Mouse (Mus musculus): Measurements from ENCODE around the gene Aloxe3. TPM values are rescaled to one million over a fixed set of nuclear protein-coding genes. Genes with fewer than 3 reads are reported as not detected.

The Aloxe3 gene
- polyA plus RNA-seq, 1 experiment from 2014 or later = not detected

DNA sequence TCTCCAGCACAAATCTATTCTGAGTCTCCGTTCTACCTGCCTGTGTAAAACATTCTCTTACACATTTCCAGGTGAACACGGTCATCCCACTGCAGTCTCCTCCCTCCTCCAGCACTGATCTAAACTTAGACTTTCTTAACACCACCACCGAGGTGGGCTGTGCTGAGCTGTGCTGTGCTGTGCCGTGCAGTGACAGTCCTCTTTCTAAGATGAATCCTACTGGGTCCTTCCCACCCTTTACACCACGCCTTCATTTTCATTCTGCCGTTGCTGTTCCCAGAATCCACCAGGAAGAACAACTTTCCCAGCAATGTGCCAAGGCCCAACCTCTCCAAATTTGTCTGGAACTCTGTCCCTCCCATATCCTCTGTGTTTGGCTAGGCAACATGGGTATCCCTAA lies 39.3 kb upstream of the Aloxe3 start:
- Histone ChIP-seq H3K27ac (ENCODE audit: low read depth, low read length) (no peak overlapping the region), H3K4me1 (replicated peaks; ENCODE audit: control insufficient read depth, insufficient read depth, low read length) (peaks cover 10% of the 10 kb centered on the region; the same call in 1 of the 2 replicates), H3K4me3 (ENCODE audit: low read depth, low read length) (no peak overlapping the region), H3K9ac (ENCODE audit: low read length) (no peak overlapping the region), H3K9me3 (ENCODE audit: control insufficient read depth, low read length) (no peaks in the 10 kb centered on the region), H3K4me2 (ENCODE audit: low read depth, low read length, severe bottlenecking) (no peak overlapping the region), H3K36me3 (ENCODE audit: control insufficient read depth, insufficient read depth, low read length) (no peaks in the 10 kb centered on the region; the same call in 1 of the 2 replicates), H3K27me3 (ENCODE audit: control insufficient read depth, insufficient read depth, low read length) (no peaks in the 10 kb centered on the region)
- ATAC-seq (replicated peaks; ENCODE audit: low FRiP score) (no peak), DNase-seq (ENCODE audit: low spot score) (no peak)
- WGBS = 76% methylated on average over 6 of the region's 6 CpGs

- Histone ChIP-seq H3K4me3 (ENCODE audit: low read depth, low read length) (no peak overlapping the region), H3K27me3 (ENCODE audit: control insufficient read depth, insufficient read depth, low read length) (no peaks in the 10 kb centered on the region), H3K36me3 (ENCODE audit: control insufficient read depth, insufficient read depth, low read length) (no peaks in the 10 kb centered on the region; the same call in 1 of the 2 replicates), H3K9ac (ENCODE audit: low read length) (no peak overlapping the region; the same call in 1 of the 2 replicates), H3K27ac (ENCODE audit: low read depth, low read length) (peak overlapping the region; percentile 27; the same call in 1 of the 2 replicates), H3K9me3 (ENCODE audit: control insufficient read depth, low read length) (no peaks in the 10 kb centered on the region), H3K4me2 (ENCODE audit: low read depth, low read length, severe bottlenecking) (no peak overlapping the region), H3K4me1 (replicated peaks; ENCODE audit: control insufficient read depth, insufficient read depth, low read length) (peaks cover 10% of the 10 kb centered on the region; the same call in 1 of the 2 replicates)
- ATAC-seq (replicated peaks; ENCODE audit: low FRiP score) (no peak), DNase-seq (ENCODE audit: low spot score) (no peak)
- WGBS = 40% methylated on average over 4 of the region's 4 CpGs
These were observed 38.6 kb upstream of the Aloxe3 start for GRCm38 (mm10) chr11:69087082-69087481.

- Histone ChIP-seq H3K9me3 (ENCODE audit: control insufficient read depth, low read length) (no peaks in the 10 kb centered on the region), H3K4me3 (ENCODE audit: low read depth, low read length) (no peak overlapping the region), H3K27ac (ENCODE audit: low read depth, low read length) (no peak overlapping the region), H3K27me3 (ENCODE audit: control insufficient read depth, insufficient read depth, low read length) (no peaks in the 10 kb centered on the region), H3K36me3 (ENCODE audit: control insufficient read depth, insufficient read depth, low read length) (no peaks in the 10 kb centered on the region; the same call in 1 of the 2 replicates), H3K9ac (ENCODE audit: low read length) (no peak overlapping the region), H3K4me1 (replicated peaks; ENCODE audit: control insufficient read depth, insufficient read depth, low read length) (peaks cover 10% of the 10 kb centered on the region; the same call in 1 of the 2 replicates), H3K4me2 (ENCODE audit: low read depth, low read length, severe bottlenecking) (no peak overlapping the region)
- WGBS = 68% methylated on average over 2 of the region's 2 CpGs
- ATAC-seq (replicated peaks; ENCODE audit: low FRiP score) = no peak
- no peak for DNase-seq (ENCODE audit: low spot score)
These were observed 38.1 kb upstream of the Aloxe3 start for GRCm38 (mm10) chr11:69087597-69087996.

GRCm38 (mm10) chr11:69088103-69088855 lies 37.4 kb upstream of the Aloxe3 start, which contains the start of gene Vamp2:
Gene Vamp2, plus strand, starts transcription at chr11:69088490.
- Histone ChIP-seq H3K4me2 (ENCODE audit: low read depth, low read length, severe bottlenecking) (peak within 1 kb of the TSS; percentile 93), H3K9me3 (ENCODE audit: control insufficient read depth, low read length) (no peaks in the 10 kb centered on the region), H3K9ac (ENCODE audit: low read length) (peak within 1 kb of the TSS; percentile 98), H3K27me3 (ENCODE audit: control insufficient read depth, insufficient read depth, low read length) (no peaks in the 10 kb centered on the region), H3K27ac (ENCODE audit: low read depth, low read length) (peak within 1 kb of the TSS; percentile 82), H3K36me3 (ENCODE audit: control insufficient read depth, insufficient read depth, low read length) (no peaks in the 10 kb centered on the region; the same call in 1 of the 2 replicates), H3K4me3 (ENCODE audit: low read depth, low read length) (peak within 1 kb of the TSS; percentile 98), H3K4me1 (replicated peaks; ENCODE audit: control insufficient read depth, insufficient read depth, low read length) (peaks cover 10% of the 10 kb centered on the region; the same call in 1 of the 2 replicates)
- ATAC-seq (replicated peaks; ENCODE audit: low FRiP score) (peak; percentile 83), DNase-seq (ENCODE audit: low spot score) (peak; percentile 96)
- 1% methylated on average over 64 of the region's 67 CpGs for WGBS

DNA sequence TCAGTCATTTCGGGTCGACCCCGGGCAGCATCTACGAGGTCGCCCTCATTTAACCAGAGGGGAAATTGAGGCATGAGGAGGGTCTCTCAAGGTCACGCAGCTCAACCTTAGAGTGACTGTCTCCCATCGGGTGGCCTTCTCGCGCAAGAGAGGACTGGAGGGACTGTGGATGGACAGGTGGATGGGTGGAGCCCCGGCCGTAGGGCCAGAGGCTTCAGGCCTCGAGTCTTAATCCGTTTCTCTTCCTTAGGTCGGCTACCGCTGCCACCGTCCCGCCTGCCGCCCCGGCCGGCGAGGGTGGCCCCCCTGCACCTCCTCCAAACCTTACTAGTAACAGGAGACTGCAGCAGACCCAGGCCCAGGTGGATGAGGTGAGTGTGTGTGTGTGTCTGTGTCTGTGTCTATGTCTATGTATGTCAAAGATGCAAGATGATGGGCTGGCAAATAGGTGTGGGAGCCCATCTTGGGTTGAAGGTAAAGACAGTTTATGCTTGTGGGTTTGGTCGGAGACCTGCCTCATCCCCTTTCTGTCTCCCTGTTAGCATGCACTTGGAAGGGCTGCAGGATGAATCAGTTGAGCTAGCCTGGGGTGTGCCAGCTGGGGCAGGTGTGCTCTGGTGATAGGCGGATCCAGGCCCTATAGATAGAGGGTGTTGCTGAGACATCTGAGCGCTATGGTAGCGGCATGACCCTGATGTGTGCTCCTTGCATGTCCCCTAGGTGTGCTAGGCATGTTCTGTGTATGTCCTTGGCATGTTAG lies 36.7 kb upstream of the Aloxe3 start:
- H3K4me3 ChIP-seq (ENCODE audit: low read depth, low read length) = peak overlapping the region; percentile 98
- peak overlapping the region; percentile 93 for H3K4me2 ChIP-seq (ENCODE audit: low read depth, low read length, severe bottlenecking)
- no peak for DNase-seq (ENCODE audit: low spot score)
- 10% methylated on average over 25 of the region's 25 CpGs for WGBS
- no peaks in the 10 kb centered on the region for H3K9me3 ChIP-seq (ENCODE audit: control insufficient read depth, low read length)
- H3K4me1 ChIP-seq (replicated peaks; ENCODE audit: control insufficient read depth, insufficient read depth, low read length) = peaks cover 10% of the 10 kb centered on the region; the same call in 1 of the 2 replicates
- peak overlapping the region; percentile 98 for H3K9ac ChIP-seq (ENCODE audit: low read length)
- H3K27ac ChIP-seq (ENCODE audit: low read depth, low read length) = peak overlapping the region; percentile 82
- H3K27me3 ChIP-seq (ENCODE audit: control insufficient read depth, insufficient read depth, low read length) = no peaks in the 10 kb centered on the region
- peak; percentile 50 for ATAC-seq (replicated peaks; ENCODE audit: low FRiP score)
- H3K36me3 ChIP-seq (ENCODE audit: control insufficient read depth, insufficient read depth, low read length) = no peaks in the 10 kb centered on the region; the same call in 1 of the 2 replicates

GRCm38 (mm10) chr11:69089616-69090290 lies 35.9 kb upstream of the Aloxe3 start:
- no peaks in the 10 kb centered on the region; the same call in 1 of the 2 replicates for H3K36me3 ChIP-seq (ENCODE audit: control insufficient read depth, insufficient read depth, low read length)
- DNase-seq (ENCODE audit: low spot score) (no peak), ATAC-seq (replicated peaks; ENCODE audit: low FRiP score) (no peak)
- H3K4me1 ChIP-seq (replicated peaks; ENCODE audit: control insufficient read depth, insufficient read depth, low read length) = peaks cover 10% of the 10 kb centered on the region; the same call in 1 of the 2 replicates
- H3K27ac ChIP-seq (ENCODE audit: low read depth, low read length) = no peak overlapping the region
- no peaks in the 10 kb centered on the region for H3K27me3 ChIP-seq (ENCODE audit: control insufficient read depth, insufficient read depth, low read length)
- peak overlapping the region; percentile 93 for H3K4me2 ChIP-seq (ENCODE audit: low read depth, low read length, severe bottlenecking)
- peak overlapping the region; percentile 98; the same call in 1 of the 2 replicates for H3K9ac ChIP-seq (ENCODE audit: low read length)
- WGBS = 89% methylated on average over 12 of the region's 12 CpGs
- H3K4me3 ChIP-seq (ENCODE audit: low read depth, low read length) = peak overlapping the region; percentile 98
- H3K9me3 ChIP-seq (ENCODE audit: control insufficient read depth, low read length) = no peaks in the 10 kb centered on the region

GRCm38 (mm10) chr11:69090367-69090766 lies 35.3 kb upstream of the Aloxe3 start:
- ATAC-seq (replicated peaks; ENCODE audit: low FRiP score) = no peak
- Histone ChIP-seq H3K4me2 (ENCODE audit: low read depth, low read length, severe bottlenecking) (no peak overlapping the region), H3K27ac (ENCODE audit: low read depth, low read length) (no peak overlapping the region), H3K9ac (ENCODE audit: low read length) (no peak overlapping the region), H3K36me3 (ENCODE audit: control insufficient read depth, insufficient read depth, low read length) (no peaks in the 10 kb centered on the region; the same call in 1 of the 2 replicates), H3K9me3 (ENCODE audit: control insufficient read depth, low read length) (no peaks in the 10 kb centered on the region), H3K27me3 (ENCODE audit: control insufficient read depth, insufficient read depth, low read length) (no peaks in the 10 kb centered on the region), H3K4me1 (replicated peaks; ENCODE audit: control insufficient read depth, insufficient read depth, low read length) (peaks cover 10% of the 10 kb centered on the region; the same call in 1 of the 2 replicates), H3K4me3 (ENCODE audit: low read depth, low read length) (no peak overlapping the region)
- DNase-seq (ENCODE audit: low spot score) = no peak
- whole genome bisulfite sequencing = 71% methylated on average over 6 of the region's 6 CpGs
